Mouse (Mus musculus) heart, adult 2 months (tissue): ENCODE measurements around the gene Mttp. TPM values are rescaled to one million over a fixed set of nuclear protein-coding genes. Genes with fewer than 3 reads are reported as not detected.

Experiments
- DNase-seq, 2 experiments: peaks; one replicate each; pipeline ENCODE4 v3.0.0; 2021
- H3K27ac ChIP-seq: fragments of 200-600 bp; 2 replicates; pipeline ENCODE4 v1.8.1; 2022
- H3K27me3 ChIP-seq: fragments of 200-500 bp; 2 replicates; pipeline ENCODE4 v1.6.1; 2012; ENCODE audit warnings: mild to moderate bottlenecking, low read length, inconsistent platforms, mixed read lengths; ENCODE audit not compliant: control insufficient read depth, insufficient read depth
- H3K36me3 ChIP-seq: fragments of 200-500 bp; 2 replicates; pipeline ENCODE4 v1.6.1; 2012; ENCODE audit warnings: low read length, inconsistent platforms; ENCODE audit not compliant: control insufficient read depth, insufficient read depth
- H3K4me1 ChIP-seq: fragments of 200-500 bp; 2 replicates; pipeline ENCODE4 v1.6.1; 2011; ENCODE audit warnings: low read length; ENCODE audit not compliant: control insufficient read depth, insufficient read depth
- H3K4me3 ChIP-seq: fragments of 200-600 bp; 2 replicates; pipeline ENCODE4 v1.8.1; 2022
- H3K79me2 ChIP-seq: fragments of 200-500 bp; replicated peaks from 2 replicates; pipeline ENCODE4 v1.6.1; 2012; ENCODE audit warnings: mild to moderate bottlenecking, inconsistent platforms, low read length, moderate library complexity, mixed read lengths; ENCODE audit not compliant: control insufficient read depth, insufficient read depth
- H3K9ac ChIP-seq: fragments of 200-500 bp; 2 replicates; pipeline ENCODE4 v1.6.1; 2012; ENCODE audit warnings: low read depth, mild to moderate bottlenecking, control low read depth, inconsistent platforms, low read length, mixed read lengths
- CTCF ChIP-seq: fragments of 200-600 bp; IDR thresholded peaks from 2 replicates; pipeline ENCODE4 v1.8.1; 2022; ENCODE audit warnings: antibody characterized with exemption, mild to moderate bottlenecking, moderate library complexity
- EP300 ChIP-seq: fragments of 200-500 bp; IDR thresholded peaks from 2 replicates; pipeline ENCODE4 v1.6.1; 2011; ENCODE audit warnings: low read depth, low read length, control low read depth; ENCODE audit not compliant: insufficient read depth
- POLR2A ChIP-seq: fragments of 200-500 bp; IDR thresholded peaks from 2 replicates; pipeline ENCODE4 v1.6.1; 2011; ENCODE audit warnings: mild to moderate bottlenecking, low read depth, low read length, control low read depth; ENCODE audit not compliant: insufficient read depth
- WGBS: fragments of 180-500 bp; shearing (Covaris S2); methylation state at CpG from one replicate; pipeline ENCODE4 v1.1.7; 2018; 5-methylcytosine and 5-hydroxymethylcytosine counted together
- intact Hi-C: fragments of 180-260 bp; cut with DNase I; formaldehyde crosslinking; loops from one replicate; pipeline ENCODE4 v1.15.1; 2025
- polyA plus RNA-seq: library from polyadenylated mRNA; depleted of rRNA; stranded (reverse); fragments of >200 nt; gene quantifications from 2 replicates; pipeline ENCODE4 v1.2.3, GENCODE M21; 2012
- total RNA-seq, 2 experiments: library from RNA; stranded (reverse); gene quantifications; 2 replicates each; pipeline ENCODE4 v1.2.3; 2021

Mttp gene
- total and polyA plus RNA-seq, 3 experiments, result 2.0 to 6.9 (median 5.9) TPM

- Histone ChIP-seq H3K9ac (no peak overlapping the region), H3K27me3 (no peaks in the 10 kb centered on the region), H3K27ac (no peak overlapping the region), H3K79me2 (no peaks in the 10 kb centered on the region), H3K4me3 (no peak overlapping the region), H3K36me3 (no peaks in the 10 kb centered on the region), H3K4me1 (peaks cover 1% of the 10 kb centered on the region)
- intact Hi-C loops, result no loop called here
- WGBS, result 49% methylated on average over 9 of the region's 9 CpGs
- TF ChIP-seq EP300 (no peak), CTCF (no peak), POLR2A (no peak)
- no peak for DNase-seq
These were observed 13.6 kb downstream of the Mttp start for GRCm38 (mm10) chr3:138131168-138131567.

DNA sequence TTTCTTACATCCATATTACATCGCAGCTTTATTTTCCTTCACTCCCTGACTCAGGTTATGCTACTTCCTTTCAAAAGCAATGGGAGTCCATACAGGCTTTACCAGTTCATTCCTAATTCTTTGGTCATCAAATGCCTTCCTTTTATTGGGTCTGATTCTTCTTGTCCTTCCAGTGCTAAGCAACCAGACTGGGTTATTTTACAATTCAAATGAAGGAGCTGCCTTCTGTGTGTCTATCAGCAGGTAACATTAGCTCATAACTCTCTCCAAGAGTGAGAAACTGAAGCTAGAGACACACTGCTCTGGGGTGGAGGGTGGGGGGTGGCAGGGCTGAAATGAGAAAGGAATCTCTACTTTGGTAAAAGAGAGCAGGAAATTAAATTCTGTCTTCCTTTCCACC lies 14.1 kb downstream of the Mttp start:
- Histone ChIP-seq H3K27ac (no peak overlapping the region), H3K4me3 (no peak overlapping the region), H3K27me3 (no peaks in the 10 kb centered on the region), H3K4me1 (peaks cover 1% of the 10 kb centered on the region), H3K9ac (no peak overlapping the region), H3K36me3 (no peaks in the 10 kb centered on the region), H3K79me2 (no peaks in the 10 kb centered on the region)
- intact Hi-C loops, result no loop called here
- TF ChIP-seq POLR2A (no peak), EP300 (no peak), CTCF (no peak)
- no peak for DNase-seq
- 63% methylated on average over 1 of the region's 1 CpGs for WGBS

DNA sequence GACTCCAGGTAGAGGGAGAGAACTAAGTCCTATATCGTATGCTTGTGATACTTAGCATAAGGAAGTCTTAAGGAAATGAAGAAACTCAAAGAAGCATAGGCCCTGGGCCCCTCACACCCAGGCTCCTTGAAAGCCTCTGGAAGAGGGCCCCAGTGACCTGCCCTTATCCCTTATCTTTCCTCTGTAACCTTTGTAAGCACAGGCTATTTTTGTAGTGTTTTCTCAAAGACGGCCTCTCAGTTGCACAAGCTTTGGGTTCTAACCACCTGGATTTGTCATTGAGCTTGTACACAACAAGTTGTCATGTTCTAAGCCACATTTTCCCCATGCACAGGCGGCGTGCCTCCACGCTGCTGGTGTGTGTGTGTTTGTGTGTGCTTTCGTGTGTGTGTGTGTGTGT lies 15.7 kb downstream of the Mttp start:
- intact Hi-C loops, result no loop called here
- no peak overlapping the region for H3K9ac ChIP-seq
- 79% methylated on average over 6 of the region's 6 CpGs for WGBS
- peaks cover 1% of the 10 kb centered on the region for H3K4me1 ChIP-seq
- H3K27me3 ChIP-seq, result no peaks in the 10 kb centered on the region
- H3K36me3 ChIP-seq, result no peaks in the 10 kb centered on the region
- TF ChIP-seq EP300 (no peak), POLR2A (no peak), CTCF (no peak)
- no peak overlapping the region for H3K4me3 ChIP-seq
- no peak for DNase-seq
- no peaks in the 10 kb centered on the region for H3K79me2 ChIP-seq
- H3K27ac ChIP-seq, result no peak overlapping the region

DNA sequence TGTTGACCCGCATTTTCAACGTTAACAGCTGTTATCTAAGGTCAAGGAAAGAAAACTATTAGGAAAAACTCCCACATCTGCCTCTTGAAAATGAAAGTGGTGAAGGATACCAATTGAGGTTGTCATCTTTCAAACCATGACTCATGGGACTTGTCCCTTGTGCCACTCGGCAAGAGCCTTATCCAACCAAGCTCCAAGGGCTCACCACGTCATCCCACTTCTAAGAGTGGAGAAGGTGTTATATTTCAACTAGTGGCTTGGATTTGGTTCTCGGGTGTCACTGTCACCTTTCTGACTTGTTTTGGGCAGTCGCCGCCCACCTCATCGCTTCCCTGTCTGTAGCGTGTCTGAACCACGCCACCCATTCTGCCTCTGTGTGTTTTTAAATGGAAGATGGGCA lies 20.9 kb downstream of the Mttp start:
- H3K27ac ChIP-seq, result no peak overlapping the region
- H3K27me3 ChIP-seq, result no peaks in the 10 kb centered on the region
- intact Hi-C loops, result no loop called here
- no peak for TF ChIP-seq POLR2A
- no peak for TF ChIP-seq EP300
- TF ChIP-seq CTCF, result no peak
- H3K79me2 ChIP-seq, result no peaks in the 10 kb centered on the region
- no peak overlapping the region for H3K9ac ChIP-seq
- peaks cover 4% of the 10 kb centered on the region for H3K4me1 ChIP-seq
- WGBS, result 81% methylated on average over 10 of the region's 10 CpGs
- no peaks in the 10 kb centered on the region for H3K36me3 ChIP-seq
- no peak for DNase-seq
- no peak overlapping the region for H3K4me3 ChIP-seq

DNA sequence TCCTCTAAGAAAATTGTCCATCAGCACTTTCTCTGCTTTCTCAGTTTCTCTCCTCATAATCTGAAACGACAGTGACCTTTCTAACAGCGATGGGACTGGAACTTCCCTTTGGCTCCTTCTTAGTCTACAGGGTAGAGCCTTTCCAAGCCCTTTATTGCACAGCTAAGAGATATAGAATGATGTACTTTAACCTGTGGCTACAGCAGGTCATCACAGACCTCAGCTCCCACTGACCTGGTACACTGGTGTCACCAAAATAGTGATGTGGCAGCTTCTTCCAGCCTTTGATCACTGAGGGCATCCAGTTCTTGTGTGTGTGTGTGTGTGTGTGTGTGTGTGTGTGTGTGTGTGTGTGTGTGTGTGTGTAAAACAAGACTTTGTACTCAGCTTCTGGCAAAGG lies 23.3 kb downstream of the Mttp start:
- Histone ChIP-seq H3K27ac (no peak overlapping the region), H3K4me1 (peaks cover 7% of the 10 kb centered on the region), H3K4me3 (no peak overlapping the region), H3K36me3 (peaks cover 8% of the 10 kb centered on the region), H3K27me3 (no peaks in the 10 kb centered on the region), H3K79me2 (no peaks in the 10 kb centered on the region), H3K9ac (no peak overlapping the region)
- WGBS, result 92% methylated on average over 2 of the region's 2 CpGs
- intact Hi-C loops, result no loop called here
- TF ChIP-seq EP300, result no peak
- TF ChIP-seq CTCF, result no peak
- TF ChIP-seq POLR2A, result no peak
- no peak for DNase-seq

DNA sequence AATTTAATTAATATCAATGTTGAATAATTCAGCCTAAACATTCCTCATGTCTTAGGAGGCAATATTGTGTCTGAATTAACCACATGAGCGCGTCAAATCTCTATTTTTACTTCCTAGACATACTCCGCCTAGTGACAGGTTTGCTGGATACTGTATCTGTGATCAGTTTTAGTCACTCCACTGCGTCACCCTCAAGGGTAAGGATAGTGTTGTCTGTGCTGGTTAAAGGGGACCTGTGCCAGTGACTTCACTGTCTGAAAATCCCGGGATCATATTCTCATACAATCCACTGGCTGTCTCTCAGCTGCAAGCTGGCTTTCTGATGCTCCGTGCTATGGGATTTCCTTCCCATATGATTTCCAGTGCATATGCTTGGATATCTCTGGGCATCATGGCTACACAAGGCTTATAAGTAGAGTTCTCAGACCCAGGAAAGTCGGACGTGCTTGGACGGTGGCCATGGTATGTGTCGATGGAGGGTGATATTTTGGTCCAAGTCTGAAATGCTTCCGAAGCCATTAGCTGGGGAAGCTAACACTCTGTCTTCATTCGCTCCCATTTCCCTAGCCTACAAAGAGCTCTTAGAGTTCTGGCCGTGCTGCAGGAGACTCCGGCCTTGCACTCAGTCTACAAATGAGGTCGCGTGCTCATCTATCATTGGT lies 25.2 kb downstream of the Mttp start:
- 56% methylated on average over 16 of the region's 16 CpGs for WGBS
- no peaks in the 10 kb centered on the region for H3K79me2 ChIP-seq
- no peaks in the 10 kb centered on the region for H3K27me3 ChIP-seq
- peak overlapping the region; percentile 68 for H3K27ac ChIP-seq
- H3K36me3 ChIP-seq, result peaks cover 10% of the 10 kb centered on the region
- no peak overlapping the region for H3K4me3 ChIP-seq
- TF ChIP-seq CTCF (peak; percentile 32; the same call in 1 of the 2 replicates), EP300 (no peak)
- peak in 1 of 2 experiments; percentile 34 for DNase-seq
- peak overlapping the region; percentile 44; the same call in 1 of the 2 replicates for H3K9ac ChIP-seq
- H3K4me1 ChIP-seq, result peaks cover 10% of the 10 kb centered on the region
- intact Hi-C loops, result no loop called here
